9 mouse cellular contexts compared by ENCODE assay signal in genomic region chr5:35057582-35057981, GRCm38 (mm10). TPM values are rescaled to one million over a fixed set of nuclear protein-coding genes. Genes with fewer than 3 reads are reported as not detected.
DNase-seq lines count a peak whose midpoint lies in the region; ATAC-seq and TF ChIP-seq lines count a peak whose summit lies in the region.
"Had no signal": no experiment of that assay in that cellular context is flagged by ENCODE, and none has a peak within 500 bp of the region (broad histone marks: within the 10 kb centered on the region; RNA-seq: fewer than 3 reads in every experiment).

No protein-coding gene starts in this region.

- H3K9me3 ChIP-seq in heart, embryonic 10.5 days = no peaks in the 10 kb centered on the region
- no peaks in the 10 kb centered on the region for H3K9me3 ChIP-seq in forebrain, embryonic 15.5 days
- no peaks in the 10 kb centered on the region for H3K9me3 ChIP-seq in liver, embryonic 15.5 days (replicated peaks)

- DNase-seq in heart, embryonic 10.5 days (ENCODE audit: low spot score) = no peak
- DNase-seq in heart, adult 11 months = no peak
- no peak for DNase-seq in frontal cortex, postnatal 36 days (ENCODE audit: low spot score in 2 of 2)
- DNase-seq in layer of hippocampus, adult 18-20 months (ENCODE audit: low spot score in 2 of 2) = no peak

- WGBS in heart, embryonic 10.5 days = 24% methylated on average over 4 of the region's 4 CpGs
- WGBS in forebrain, embryonic 15.5 days = 8% methylated on average over 4 of the region's 4 CpGs
- WGBS in liver, embryonic 15.5 days (ENCODE audit: insufficient replicate concordance) = 10% methylated on average over 4 of the region's 4 CpGs

- no peaks in the 10 kb centered on the region for H3K79me2 ChIP-seq in C2C12 (ENCODE audit: control insufficient read depth, insufficient read depth)

- peak overlapping the region; percentile 98 for H3K4me2 ChIP-seq in forebrain, embryonic 15.5 days (replicated peaks)
- peak overlapping the region; percentile 65; the same call in 1 of the 2 replicates for H3K4me2 ChIP-seq in liver, embryonic 15.5 days

- H3ac ChIP-seq in C2C12 (ENCODE audit: control insufficient read depth, insufficient read length, low read depth) = peak overlapping the region; percentile 19

- no peaks in the 10 kb centered on the region for H3K36me3 ChIP-seq in heart, embryonic 10.5 days
- H3K36me3 ChIP-seq in C2C12 (ENCODE audit: control insufficient read depth, insufficient read depth) = no peaks in the 10 kb centered on the region
- H3K36me3 ChIP-seq in forebrain, embryonic 15.5 days = no peaks in the 10 kb centered on the region
- no peaks in the 10 kb centered on the region for H3K36me3 ChIP-seq in liver, embryonic 15.5 days (replicated peaks)

- peak overlapping the region; percentile 86 for H3K27ac ChIP-seq in heart, embryonic 10.5 days
- no peak overlapping the region for H3K27ac ChIP-seq in forebrain, embryonic 15.5 days (replicated peaks)
- no peak overlapping the region for H3K27ac ChIP-seq in liver, embryonic 15.5 days (replicated peaks)

- H3K4me1 ChIP-seq in heart, embryonic 10.5 days = peaks cover 31% of the 10 kb centered on the region
- peaks cover 20% of the 10 kb centered on the region for H3K4me1 ChIP-seq in forebrain, embryonic 15.5 days
- 0 out of 2 replicates have a peak, but pooled peaks cover 9% of the 10 kb centered on the region for H3K4me1 ChIP-seq in liver, embryonic 15.5 days (replicated peaks)

- peaks cover 66% of the 10 kb centered on the region for H3K27me3 ChIP-seq in heart, embryonic 10.5 days (ENCODE audit: insufficient read depth, poor library complexity, severe bottlenecking)
- H3K27me3 ChIP-seq in C2C12 (ENCODE audit: control insufficient read depth, insufficient read depth, insufficient read length) = no peaks in the 10 kb centered on the region
- H3K27me3 ChIP-seq in forebrain, embryonic 15.5 days = 0 out of 2 replicates have a peak, but pooled peaks cover 4% of the 10 kb centered on the region
- H3K27me3 ChIP-seq in liver, embryonic 15.5 days = peaks cover 70% of the 10 kb centered on the region

- 0 out of 2 replicates have a peak, but pooled peaks have one; percentile 25 for ATAC-seq in forebrain, embryonic 15.5 days (replicated peaks)
- ATAC-seq in liver, embryonic 15.5 days (ENCODE audit: insufficient read depth) = no peak
- ATAC-seq in monocyte, adult 5-6 weeks (replicated peaks; ENCODE audit: insufficient number of reproducible peaks, low FRiP score, low TSS enrichment, poor library complexity, severe bottlenecking) = no peak
- ATAC-seq: CD4-positive, CD25-positive, alpha-beta regulatory T cell, adult 4 months had no signal

- no peaks in the 10 kb centered on the region for H3K79me3 ChIP-seq in C2C12 (ENCODE audit: low read depth)

- TF ChIP-seq CTCF in C2C12 (IDR thresholded peaks at IDR 0.05; ENCODE audit: control insufficient read depth, insufficient read depth, insufficient read length) = no peak

- peak overlapping the region; percentile 74 for H3K4me3 ChIP-seq in heart, embryonic 10.5 days
- H3K4me3 ChIP-seq in C2C12 (ENCODE audit: insufficient read depth, poor library complexity, severe bottlenecking) = peak overlapping the region; percentile 28
- peak overlapping the region; percentile 63 for H3K4me3 ChIP-seq in forebrain, embryonic 15.5 days
- no peak overlapping the region for H3K4me3 ChIP-seq in liver, embryonic 15.5 days (replicated peaks)

- H3K9ac ChIP-seq in forebrain, embryonic 15.5 days (replicated peaks) = peak overlapping the region; percentile 65
- no peak overlapping the region for H3K9ac ChIP-seq in liver, embryonic 15.5 days

TF ChIP-seq in C2C12, 6 proteins besides CTCF, POLR2A, EP300 and RAD21:
- peak; percentile 48 for TF ChIP-seq MYOD1 (IDR thresholded peaks at IDR 0.05; ENCODE audit: control insufficient read depth, insufficient read length, low read depth)
- no peak for TF ChIP-seq MAX (IDR thresholded peaks at IDR 0.05)

RNA-seq across cellular contexts. Expression of gene Dok7, which starts 1.0 kb away (rescaled TPM):
- polyA plus RNA-seq in heart, embryonic 10.5 days (2016; fragmentation: Nextera tagmentation; extraction: Ambion mirVana) = 2.3 and 4.4 TPM in 2 replicates
- polyA plus RNA-seq in C2C12 (2012; fragmentation: generic; extraction: Trizol) = 15.8 TPM
- polyA plus RNA-seq in forebrain, embryonic 15.5 days (2015; fragmentation: Nextera tagmentation; extraction: Ambion mirVana) = 7.2 and 7.9 TPM in 2 replicates
- polyA plus RNA-seq in liver, embryonic 15.5 days (2015; fragmentation: Nextera tagmentation; extraction: Ambion mirVana) = 0.15 and 0.22 TPM in 2 replicates
- total RNA-seq in monocyte, adult 5-6 weeks (2017) = not detected in 3 replicates
- total RNA-seq in layer of hippocampus, adult 18-20 months (2021) = 10 to 100 TPM; 19.0 to 21.5 TPM
- polyA plus RNA-seq: CD4-positive, CD25-positive, alpha-beta regulatory T cell, adult 4 months had no signal

RNA-seq across cellular contexts. Expression of gene Hgfac, which starts 16.3 kb away (rescaled TPM):
- polyA plus RNA-seq in heart, embryonic 10.5 days (2016; fragmentation: Nextera tagmentation; extraction: Ambion mirVana) = 0.26 and 5.0 TPM in 2 replicates
- polyA plus RNA-seq in C2C12 (2012; fragmentation: generic; extraction: Trizol) = 0.06 TPM
- 0.69 and 0.75 TPM in 2 replicates for polyA plus RNA-seq in forebrain, embryonic 15.5 days (2015; fragmentation: Nextera tagmentation; extraction: Ambion mirVana)
- 129 and 201 TPM in 2 replicates for polyA plus RNA-seq in liver, embryonic 15.5 days (2015; fragmentation: Nextera tagmentation; extraction: Ambion mirVana)
- not detected in 3 replicates for total RNA-seq in monocyte, adult 5-6 weeks (2017)
- total RNA-seq in layer of hippocampus, adult 18-20 months (2021) = 1 to 10 TPM; 1.0 to 2.2 TPM

RNA-seq across cellular contexts. Expression of gene Lrpap1, which starts 48.0 kb away (rescaled TPM):
- polyA plus RNA-seq in heart, embryonic 10.5 days (2016; fragmentation: Nextera tagmentation; extraction: Ambion mirVana) = 114 and 121 TPM in 2 replicates
- polyA plus RNA-seq in C2C12 (2012; fragmentation: generic; extraction: Trizol) = 26.5 TPM
- 146 and 152 TPM in 2 replicates for polyA plus RNA-seq in forebrain, embryonic 15.5 days (2015; fragmentation: Nextera tagmentation; extraction: Ambion mirVana)
- polyA plus RNA-seq in liver, embryonic 15.5 days (2015; fragmentation: Nextera tagmentation; extraction: Ambion mirVana) = 77.9 and 82.8 TPM in 2 replicates
- total RNA-seq in monocyte, adult 5-6 weeks (2017) = 61.2 to 83.5 TPM (median 62.8 TPM) in 3 replicates
- 100 to 1,000 TPM; 142 to 166 TPM for total RNA-seq in layer of hippocampus, adult 18-20 months (2021)

Comparison
In these comparisons a context has a peak if more than half of its experiments do, and no peak if none do; other contexts are left out.
1. RNA of gene Hgfac, which starts 16.3 kb away (polyA plus RNA-seq): 129 to 201 TPM in liver, embryonic 15.5 days; 0.26 to 5.0 TPM in heart, embryonic 10.5 days, 0.69 to 0.75 TPM in forebrain, embryonic 15.5 days and 0.06 TPM in C2C12 (single experiment); every median in the first group is over 10 times any median in the second.